Mouse (Mus musculus): ENCODE results near the gene Atl2.

The Atl2 gene

DNA sequence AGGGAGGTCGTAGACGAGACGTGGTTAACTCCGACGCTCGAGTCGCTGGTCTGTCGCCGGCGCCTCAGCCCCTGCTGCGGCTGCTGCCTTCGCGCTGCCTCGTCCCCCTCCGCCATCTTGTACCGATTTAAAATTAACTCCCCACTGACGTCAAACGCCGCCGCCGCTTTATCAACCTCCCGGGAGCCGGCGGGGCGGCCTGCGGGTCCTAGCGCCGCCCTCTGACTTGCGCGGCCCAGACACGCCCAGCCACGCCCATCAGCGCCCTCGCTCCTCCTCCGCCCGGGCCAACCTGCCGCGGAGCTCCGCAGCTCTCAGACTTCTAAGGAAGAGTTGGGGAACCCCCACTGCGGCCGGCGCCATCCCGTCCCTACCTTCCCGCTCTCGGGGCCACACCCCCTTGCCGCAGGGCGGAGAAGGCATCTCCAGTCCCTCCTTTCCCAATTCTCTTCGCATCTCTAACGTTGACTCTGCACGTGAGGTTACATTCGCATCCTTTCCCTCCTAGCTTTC lies at the start of gene Atl2:
Gene Atl2, minus strand, starts transcription at position 213 of the 513 bp plus-strand sequence.
- in situ Hi-C loops (cut with MboI, MseI) = loop anchor here (10.0 kb wide), 2 partner anchors 119 to 289 kb away; no protein-coding TSS in a partner anchor

DNA sequence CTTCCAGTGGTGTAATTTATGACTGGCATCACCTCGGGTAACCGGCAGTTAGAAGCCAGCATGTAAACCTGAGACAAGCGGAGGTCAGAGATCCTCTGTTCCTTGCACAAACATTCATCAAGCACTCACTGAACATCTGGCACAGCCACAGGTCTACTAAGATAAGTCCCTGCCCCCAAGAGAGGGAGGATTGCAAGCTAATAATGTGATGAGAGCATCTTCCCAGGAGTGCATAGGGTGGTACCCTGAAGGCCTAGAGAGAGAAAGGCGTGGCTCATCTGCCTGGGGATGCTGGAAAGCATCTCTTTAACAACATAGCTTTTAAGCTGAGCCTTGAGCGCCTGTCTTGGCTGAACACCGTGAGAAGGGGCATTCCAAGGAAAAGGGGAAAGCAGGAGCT lies 48.9 kb upstream of the Atl2 start:
- in situ Hi-C loops (cut with MboI, MseI) = no loop called here

DNA sequence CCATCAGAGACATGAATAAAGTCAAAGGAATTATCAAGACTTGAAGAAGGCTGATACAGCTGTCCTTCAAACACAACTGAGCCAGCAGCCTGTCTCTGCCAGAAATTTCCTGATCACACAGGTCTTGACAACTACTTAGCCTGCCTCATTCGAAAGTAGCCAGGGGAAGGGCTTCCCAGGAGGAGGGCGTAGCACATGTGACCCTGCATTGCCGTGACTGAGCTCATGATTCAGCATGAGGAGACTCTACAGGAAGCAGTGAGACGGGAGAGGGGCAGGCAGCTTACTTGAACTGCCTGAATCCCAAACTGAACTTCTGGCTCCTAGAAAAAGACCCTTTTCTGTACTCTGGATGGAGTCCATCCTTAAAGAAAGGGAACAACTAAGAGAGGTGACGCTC lies 46.5 kb upstream of the Atl2 start:
- in situ Hi-C loops (cut with MboI, MseI) = no loop called here

DNA sequence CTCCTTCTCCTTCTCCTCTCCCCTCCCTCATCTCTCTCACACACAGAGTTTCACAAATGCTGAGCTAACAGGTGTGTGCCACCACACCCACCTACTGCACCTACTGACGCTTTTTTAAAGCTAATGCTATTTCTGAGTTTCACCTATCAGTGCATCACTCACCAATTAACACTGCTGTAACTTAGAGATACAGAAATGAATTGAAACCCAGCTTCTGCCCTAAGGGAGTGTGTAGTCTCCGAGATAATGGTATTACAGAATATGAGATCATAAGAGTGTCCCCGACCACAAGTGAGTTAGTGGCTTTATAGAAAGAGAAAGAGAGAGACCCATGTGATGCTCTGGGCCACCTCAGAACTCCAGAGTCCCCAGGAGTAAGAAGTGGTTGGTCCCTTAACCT lies 43.2 kb upstream of the Atl2 start:
- in situ Hi-C loops (cut with MboI, MseI) = no loop called here

DNA sequence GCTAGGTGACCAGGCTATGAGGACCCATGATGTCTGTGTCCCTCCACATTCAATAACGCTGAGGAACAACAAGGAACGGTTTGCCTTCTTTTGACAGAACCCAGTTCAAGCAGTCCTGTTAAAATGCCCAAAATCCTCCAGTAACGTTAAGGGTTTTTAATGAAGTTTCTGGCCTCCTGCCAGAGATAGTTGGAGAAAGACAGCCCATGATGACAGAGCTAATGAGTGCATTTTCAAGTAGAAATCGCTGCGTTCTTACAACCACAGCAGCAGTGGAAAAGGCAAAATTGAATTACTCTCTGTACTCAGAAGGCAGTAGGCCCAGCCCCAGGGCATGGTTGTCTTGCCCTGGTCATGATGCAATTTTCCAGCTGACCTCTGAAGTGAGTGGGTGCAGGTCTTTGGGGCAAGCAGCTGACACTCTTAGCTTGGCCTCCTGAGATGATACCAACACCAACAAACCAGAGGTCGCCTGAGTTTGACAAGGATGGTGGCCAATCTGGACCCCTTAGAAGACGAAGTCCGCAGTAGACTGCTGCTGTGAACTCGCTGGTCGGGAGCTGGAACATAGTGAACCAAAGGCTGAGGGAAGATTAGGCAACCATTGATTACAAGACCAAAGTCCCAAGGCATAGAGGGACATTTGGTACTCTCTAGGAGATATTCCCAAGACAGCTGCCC lies 42.1 kb upstream of the Atl2 start:
- in situ Hi-C loops (cut with MboI, MseI) = no loop called here

DNA sequence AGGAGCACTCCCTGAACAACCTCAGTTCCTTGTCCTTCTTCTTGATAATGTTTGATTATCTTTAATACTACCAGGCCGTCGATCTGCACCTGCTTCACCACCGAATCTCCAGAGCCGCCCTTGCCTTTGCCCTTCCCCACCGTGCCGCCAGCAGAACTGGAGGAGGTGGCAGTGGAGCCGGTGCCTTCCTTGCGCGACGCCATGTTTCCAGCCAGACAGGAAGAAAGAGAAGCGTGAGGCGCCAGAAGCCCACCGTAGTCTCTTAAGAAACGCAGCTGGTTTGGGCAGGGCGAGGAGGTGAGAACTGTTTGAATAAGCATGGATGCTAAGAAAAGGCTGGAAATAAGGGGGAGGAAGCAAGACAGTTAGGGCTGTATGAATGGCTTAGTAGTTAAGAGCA lies 38.4 kb upstream of the Atl2 start:
- in situ Hi-C loops (cut with MboI, MseI) = no loop called here

DNA sequence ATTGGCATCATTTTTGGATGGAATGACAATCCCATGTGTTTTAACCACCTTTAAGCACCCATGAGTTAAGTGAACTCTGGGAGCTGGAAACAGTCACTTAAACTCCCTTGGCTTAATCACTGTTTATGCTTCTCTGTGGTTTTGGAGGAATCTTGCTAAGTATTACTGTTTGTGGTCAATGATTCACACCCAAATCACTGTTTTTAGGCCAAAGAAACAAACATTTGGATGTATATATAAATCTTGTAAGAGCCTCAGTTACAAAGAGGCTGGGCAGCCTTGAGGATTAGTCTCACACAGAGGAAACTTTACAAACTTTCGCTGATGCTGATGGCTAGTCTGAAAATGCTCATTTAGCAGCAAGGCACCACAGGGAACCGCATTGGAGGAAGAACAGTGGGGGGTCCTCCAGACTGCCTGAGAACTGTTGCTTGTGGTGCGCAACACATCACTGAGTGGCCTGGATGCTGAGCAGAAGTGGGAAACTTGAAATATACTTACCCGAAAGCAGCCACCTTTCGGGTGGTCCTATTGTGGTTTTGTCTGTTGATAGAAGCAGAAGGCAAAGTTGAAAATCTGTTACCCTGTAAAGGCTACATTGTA lies 36.9 kb upstream of the Atl2 start:
- in situ Hi-C loops (cut with MboI, MseI) = no loop called here

DNA sequence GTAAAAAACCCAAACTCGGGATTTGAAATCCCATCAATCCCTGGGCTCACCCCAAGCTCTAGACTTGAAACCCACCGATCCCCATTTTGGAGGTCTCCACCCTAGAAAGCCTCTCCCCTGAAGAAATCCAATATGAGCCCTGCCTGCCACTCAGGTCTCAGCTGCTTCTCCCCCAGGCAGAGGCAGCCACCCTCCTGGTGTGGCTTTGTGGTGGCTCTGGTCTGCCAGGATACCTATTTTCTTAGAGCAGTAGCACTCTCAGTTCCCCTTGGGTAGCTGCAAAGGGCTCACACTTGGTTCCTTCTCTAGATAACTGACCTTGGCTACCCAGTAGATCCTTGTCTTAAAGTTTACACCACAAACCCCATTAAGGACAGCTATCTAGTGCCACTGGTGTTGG lies 31.2 kb upstream of the Atl2 start:
- in situ Hi-C loops (cut with MboI, MseI) = no loop called here

DNA sequence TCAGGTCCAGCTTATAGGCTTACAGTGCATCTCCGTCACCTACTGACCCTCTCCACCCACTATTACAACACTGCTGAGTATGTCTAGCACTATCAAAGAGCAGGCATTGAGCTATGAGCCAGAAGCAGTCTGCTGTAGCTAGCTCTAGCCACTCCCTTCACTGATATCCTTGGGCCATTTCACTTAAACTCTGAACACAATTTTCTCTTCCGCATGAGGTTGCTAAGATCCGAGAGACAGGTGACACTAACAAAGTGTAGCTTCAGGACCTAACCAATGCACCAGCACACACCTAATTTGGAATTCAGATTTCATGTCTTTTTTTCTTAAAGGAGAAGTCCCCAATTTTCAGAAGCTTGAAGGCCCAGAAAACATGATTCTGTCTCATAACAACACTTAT lies 30.6 kb upstream of the Atl2 start:
- in situ Hi-C loops (cut with MboI, MseI) = no loop called here

DNA sequence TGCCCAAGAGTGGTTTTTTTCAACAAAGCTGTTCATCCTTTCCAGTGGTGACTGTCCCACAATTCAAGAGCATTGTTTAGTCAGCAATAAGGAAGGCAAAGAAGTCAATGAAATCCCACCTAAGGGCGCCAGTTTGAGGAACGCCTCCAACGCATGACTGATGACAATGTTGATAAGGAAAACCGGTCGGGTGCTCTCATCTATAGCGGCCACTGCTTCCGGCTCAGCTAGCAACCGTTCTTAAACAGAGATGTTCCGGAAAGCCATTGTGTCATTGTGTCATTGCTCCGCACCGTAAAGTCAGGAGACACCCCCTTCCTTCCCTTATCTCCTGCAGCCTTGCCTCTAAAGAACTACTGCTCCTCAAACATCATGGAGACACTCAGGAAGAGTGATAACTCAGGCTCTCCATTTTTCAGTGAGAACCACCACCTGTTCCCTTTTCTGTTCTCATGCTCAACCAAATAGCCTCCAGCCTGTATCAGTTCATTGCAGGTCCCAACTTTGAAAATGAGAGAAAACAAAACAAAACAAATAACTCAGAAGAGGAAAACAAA lies 30.0 kb upstream of the Atl2 start:
- in situ Hi-C loops (cut with MboI, MseI) = no loop called here

DNA sequence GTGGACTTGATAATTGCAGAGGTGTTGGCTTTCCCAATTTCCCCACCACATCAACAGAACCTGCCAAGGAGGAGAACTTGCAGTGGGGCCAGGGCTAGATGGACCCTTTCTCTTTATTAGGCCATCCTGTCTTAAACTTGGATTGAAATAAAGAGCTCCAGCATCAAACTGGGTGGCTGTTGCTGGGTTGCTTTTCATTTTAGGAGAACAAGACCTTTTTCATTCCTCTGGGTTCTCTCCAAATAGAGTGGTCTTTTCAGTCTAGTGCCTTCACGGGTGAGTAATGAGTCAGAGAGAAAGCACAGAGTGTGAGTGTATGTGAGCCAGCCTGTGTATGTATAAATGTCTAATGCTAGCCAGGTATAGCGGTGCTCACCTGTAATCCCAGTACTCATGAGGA lies 24.4 kb upstream of the Atl2 start:
- in situ Hi-C loops (cut with MboI, MseI) = no loop called here

DNA sequence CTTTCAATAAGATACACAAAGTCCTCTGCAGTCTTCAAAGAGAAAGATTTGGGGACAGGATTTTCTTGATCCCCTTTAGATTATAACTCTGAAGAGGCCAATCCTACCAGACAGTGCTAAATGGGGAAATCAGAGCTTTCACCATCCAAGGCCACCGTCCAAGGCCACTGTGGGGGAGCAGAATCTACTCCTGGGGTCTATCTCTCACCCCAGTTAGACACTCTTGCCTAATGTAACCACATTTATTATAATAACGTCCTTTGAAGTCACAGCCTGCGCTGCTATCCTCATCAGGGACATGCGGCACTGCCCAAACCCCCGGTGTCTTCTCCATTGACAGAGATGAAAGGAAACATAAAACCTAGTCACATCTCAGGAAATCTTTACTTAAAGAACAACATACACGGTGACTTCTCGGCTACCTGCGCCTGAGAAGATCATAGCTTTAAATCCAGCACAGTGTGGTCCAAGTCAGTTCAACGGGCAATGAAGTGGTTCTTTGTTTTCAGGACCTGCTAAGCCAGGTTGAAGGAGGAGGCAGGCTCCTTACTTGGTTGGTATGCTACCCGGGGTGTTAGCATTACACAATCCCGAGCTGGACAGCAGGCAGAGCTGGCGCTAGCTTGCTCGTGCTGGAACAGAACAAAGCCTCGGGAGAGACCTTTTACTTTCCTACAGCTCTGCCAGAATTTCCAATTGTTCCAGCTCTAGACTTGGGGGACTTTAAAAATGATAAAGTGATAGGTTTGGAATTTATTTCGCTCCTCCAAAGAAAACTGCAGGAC lies 23.8 kb upstream of the Atl2 start:
- in situ Hi-C loops (cut with MboI, MseI) = no loop called here

DNA sequence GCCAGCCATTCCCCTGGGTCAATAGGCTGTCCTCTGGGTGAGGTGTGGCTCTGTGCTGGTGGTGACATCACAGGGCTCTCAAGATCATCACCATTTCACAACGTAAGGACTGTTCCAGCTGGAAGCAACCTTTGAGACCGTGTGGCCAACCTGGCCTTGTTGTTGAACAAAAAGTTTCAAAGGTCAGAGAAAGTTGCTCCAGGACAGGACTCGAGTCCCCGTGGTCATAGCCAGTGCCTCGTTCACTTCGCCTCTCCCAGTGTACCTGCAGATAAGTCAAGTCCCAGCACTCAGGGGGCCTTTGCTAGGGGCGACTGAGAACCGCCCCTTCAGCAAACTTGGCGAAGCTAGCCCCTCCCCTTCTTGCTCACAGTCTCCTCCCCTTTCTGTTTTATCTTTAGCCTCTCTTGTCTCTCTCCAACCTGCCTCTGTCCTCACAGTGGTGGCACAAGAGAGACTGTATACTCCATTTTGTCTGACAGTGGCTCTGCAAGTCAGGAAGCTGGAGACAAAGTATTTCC lies 22.6 kb upstream of the Atl2 start:
- in situ Hi-C loops (cut with MboI, MseI) = no loop called here

DNA sequence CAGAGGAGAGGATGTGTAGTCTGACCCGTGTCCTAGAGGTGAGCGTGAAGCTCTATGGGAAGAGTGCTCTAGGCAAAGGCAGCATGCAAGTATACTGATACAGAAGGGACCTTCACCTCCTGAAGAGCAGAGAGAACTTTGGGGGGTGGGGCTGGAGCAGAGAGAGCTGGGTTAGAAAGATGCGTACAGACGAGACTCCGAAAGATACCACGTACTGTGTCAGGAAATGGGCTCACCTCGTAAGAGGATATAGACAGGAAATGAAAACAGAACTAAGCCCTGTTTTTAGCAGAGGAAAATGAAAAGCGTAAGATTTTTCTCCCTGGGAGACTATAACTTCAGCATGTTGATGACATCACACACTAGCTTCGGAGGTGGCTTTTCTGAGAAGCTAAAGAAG lies 21.1 kb upstream of the Atl2 start:
- in situ Hi-C loops (cut with MboI, MseI) = no loop called here

DNA sequence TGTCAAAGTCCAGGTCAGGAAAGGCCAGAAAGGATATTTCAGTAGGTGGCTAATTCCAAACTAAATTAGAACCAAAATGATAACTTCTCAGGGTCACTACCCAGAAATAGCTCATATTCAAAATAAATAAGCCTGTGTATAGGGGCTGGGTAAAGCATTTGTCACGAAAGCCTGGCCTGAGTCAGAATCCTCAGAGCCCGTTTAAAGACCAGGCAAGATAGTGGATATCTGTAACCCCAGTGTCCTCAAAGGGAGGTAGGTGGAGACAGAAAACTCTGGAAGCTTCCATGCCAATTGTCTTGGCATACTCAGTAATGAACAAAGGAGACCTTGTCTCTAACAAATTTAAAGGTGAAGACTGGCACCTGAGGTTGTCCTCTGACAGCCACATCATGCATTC lies 16.3 kb upstream of the Atl2 start:
- in situ Hi-C loops (cut with MboI, MseI) = no loop called here

DNA sequence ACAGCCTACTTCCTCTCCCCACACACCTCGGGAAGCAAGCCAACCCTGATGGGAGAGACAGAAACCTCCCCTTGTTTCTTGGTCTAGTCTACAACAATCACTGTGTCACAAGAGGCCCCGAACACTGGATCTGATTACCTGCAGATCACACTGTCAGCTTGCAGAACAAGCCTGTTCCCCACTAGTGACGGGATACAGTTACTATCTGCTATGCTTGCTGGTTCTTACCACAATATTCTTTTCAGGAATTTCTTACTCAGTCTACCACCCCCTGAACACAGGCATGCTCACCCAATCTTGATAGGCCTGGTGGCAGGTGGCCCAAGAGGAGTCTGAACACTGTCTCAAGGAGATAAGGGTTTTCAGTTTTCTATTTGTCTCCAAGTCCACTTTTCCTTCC lies 15.8 kb upstream of the Atl2 start:
- in situ Hi-C loops (cut with MboI, MseI) = no loop called here

DNA sequence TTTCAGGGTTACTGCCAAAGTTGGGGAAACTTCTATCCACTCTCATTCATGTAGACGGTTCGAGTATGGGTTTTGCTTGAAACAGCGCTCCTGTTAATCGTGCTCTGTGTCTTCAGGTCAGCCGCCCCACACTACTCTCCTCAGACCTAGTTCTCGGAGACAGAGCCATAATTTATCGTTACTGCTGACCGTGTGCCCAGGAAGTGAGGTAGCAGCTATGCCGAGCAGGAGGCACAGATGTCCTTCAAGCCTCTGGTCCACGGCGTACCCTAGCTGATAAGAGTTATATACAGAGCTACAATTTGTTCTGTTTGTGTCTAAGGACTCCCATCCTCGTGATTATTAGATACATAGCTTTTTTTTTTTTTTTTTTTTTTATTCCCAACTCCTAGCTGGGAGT lies 13.6 kb upstream of the Atl2 start:
- in situ Hi-C loops (cut with MboI, MseI) = no loop called here

DNA sequence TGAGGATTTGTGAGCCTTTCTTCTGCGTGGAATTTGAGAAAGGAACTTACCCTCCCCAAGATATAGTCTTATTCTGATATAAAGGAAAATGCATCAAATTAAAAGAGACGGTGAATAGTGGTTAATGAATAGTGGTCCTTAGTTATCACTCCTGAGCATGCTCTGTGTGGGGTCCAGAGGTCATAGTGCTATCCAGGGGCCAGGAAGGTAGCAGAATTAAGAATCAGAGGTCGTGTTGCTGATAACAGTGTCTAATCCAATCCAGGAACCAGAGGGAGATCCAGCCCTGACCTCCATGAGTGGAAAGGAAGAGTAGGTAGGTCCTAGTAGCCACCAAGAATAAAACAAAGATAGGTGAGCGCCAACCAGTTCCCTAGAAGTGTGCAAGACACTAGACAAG lies 11.8 kb upstream of the Atl2 start:
- in situ Hi-C loops (cut with MboI, MseI) = no loop called here

DNA sequence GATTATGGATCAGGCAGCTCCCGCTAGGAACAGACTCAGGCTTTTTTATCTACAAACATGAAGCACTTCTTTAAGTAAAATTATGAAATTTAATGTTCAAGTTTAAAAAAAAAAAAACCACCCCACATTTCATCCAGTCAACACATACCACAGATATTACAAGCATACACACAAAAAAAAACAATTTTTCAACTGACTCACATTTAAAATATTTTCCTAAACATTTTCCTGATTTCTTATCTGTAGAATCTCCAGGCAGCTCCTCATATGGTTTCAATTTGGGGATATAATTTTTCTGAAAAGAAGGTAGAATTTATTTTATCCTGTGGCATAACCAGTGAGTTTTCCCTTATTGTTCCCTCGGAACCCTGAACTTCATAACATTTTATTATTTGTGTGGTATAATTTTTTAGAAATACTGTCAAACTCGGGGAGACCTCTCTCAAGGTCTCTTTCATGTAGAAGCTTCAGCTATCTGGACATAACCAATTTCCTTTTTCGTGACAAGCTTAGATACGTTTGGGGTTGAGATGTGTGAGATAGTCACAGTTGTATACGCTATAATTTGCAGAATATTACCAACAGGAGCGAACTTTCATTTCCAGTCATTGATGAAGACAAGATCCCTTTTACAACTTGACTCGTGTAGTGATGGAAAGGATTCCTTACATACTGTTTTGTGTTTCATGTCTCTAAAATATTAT lies 11.0 kb upstream of the Atl2 start:
- in situ Hi-C loops (cut with MboI, MseI) = no loop called here

DNA sequence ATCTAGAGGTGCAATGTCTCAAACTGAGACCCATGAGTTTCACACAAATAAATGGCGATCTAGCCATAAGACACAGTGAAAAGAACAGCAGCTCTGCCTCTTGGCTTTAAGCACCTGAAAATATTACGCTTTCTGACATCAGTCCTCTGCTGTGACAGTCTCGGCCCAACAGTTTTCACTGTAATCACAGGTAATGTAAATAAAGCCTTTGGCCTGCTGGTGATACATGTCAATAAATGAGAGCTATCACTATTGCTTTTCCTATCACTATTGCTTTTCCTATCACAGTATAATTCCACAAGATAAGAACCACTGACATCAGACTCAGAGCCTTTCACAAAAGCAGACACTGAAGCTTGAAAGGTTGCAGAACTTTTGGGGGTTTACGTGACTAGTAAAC lies 8.7 kb upstream of the Atl2 start:
- in situ Hi-C loops (cut with MboI, MseI) = no loop called here

DNA sequence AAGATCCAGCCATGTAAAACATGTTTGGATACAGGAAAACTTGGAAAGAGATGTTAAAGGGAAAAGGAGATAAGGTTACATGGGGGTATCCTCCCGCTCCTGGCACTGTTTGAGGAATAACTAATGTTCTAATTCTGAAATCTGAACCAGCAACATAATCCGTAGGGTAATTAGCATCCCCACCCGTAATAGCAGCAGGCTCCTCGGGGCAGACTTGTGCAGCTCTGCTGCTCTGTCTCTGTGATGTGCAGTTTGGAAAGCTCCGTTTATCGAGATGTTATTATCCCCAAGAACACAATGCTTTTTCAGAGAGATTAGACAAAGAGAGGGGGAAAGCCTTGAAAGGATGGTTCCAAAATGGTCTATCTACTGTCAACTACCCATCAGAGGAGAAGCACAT lies 5.3 kb upstream of the Atl2 start:
- in situ Hi-C loops (cut with MboI, MseI) = no loop called here

Measured in T-helper 2 cell (primary cell).